Mouse (Mus musculus) right cerebral cortex, postnatal 4 days (tissue): ENCODE measurements around the gene Ccdc88a.
"Not testable (repeated sequence)": the region's sequence is repeated elsewhere in the genome, so short reads cannot be mapped to it uniquely, and the experiment has no call there.

Experiments
- DNase-seq: peaks from one replicate; pipeline ENCODE4 v3.0.0-alpha.2; 2022

Ccdc88a gene

DNA sequence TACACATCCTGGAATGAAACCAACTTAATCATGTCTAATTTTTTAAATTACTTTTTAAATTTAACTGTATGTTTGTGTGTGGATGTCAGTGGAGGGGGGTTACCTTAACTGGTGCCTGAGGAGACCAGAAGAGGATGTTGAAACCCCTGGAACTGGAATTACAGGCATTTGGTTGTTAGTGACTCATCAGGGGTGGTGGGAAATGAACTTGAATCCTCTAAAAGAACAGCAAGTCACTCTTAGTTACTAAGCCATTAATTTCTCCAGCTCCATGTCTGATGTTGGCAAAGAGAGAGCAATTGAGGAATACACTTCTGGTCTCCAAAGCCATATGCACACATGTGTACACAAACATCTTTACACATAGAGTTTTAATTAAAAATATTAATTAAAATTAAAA, 101.2 kb downstream of the Ccdc88a start:
- no peak for DNase-seq

DNA sequence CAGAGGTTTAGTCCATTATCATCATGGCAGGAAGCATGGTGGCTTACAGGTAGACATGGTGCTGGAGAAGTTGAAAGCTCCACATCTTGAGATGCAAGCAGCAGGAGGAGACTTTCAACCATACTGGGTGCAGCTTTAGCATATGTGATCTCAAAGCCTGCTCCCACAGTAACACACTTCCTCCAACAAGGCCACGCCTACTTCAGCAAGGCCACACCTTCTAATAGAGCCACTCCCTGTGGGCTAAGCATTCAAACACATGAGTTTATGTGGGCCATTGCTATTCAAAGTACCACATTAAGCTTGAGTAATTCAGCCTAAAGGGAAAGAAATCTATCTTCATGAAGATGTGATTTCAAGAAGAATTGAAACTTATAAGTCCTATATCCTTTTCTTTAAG, 119.7 kb downstream of the Ccdc88a start:
- no peak for DNase-seq

DNA sequence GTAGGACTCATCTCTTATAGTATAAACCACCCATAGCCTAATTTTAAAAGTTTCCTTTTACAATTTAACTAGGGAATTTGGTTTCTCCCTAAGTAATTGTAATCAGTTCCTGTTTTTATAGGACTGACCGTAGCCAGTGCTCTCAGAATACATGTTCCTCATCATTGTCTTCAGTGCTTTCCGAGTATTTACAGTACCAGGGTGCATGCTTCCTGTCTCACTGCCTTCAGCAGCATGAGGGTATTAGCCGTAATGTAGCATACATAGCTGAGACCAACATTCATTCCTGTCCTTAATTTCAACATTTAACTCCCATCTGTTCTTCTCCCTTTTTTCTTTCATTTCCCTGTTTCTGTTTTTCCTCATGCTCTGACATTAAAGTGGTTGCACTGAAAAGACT, 123.5 kb downstream of the Ccdc88a start:
- DNase-seq, result no peak

DNA sequence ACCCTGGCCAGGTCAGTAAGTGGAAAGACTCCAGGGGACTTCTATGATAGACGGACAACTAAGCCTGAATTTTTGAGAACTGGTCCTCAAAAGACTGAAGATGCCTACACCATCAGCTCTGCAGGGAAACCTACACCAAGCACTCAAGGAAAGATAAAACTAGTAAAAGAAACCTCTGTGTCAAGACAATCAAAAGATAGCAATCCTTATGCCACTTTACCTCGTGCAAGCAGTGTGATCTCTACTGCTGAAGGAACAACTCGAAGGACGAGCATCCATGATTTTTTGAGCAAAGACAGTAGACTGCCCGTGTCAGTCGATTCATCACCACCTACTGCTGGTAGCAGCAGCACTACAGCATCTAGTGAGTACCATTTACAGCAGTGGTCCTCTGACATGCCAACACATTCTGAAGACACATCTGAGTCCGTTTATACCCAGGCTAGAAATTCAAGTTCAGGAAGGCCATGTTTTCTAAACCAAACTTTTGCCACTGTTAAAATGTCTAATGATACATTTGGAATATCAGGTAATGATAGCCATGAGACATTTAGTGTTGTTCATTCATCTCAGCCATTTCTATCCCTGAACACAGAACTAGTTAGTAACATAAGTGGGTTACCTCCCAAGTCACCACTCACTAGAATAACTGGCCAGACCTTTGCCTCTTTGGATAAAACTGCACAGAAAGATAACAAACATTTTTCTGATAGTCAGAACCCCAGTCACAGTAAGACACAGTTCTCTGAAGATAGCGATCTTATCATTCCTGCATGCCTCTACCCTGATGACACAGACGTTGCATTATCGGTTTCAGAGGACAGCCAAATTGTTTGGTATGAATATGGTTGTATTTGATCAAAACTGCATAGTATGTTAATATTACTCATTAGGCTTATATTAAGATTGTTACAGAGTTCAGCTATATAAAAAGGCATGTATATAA, 130.8 kb downstream of the Ccdc88a start:
- no peak for DNase-seq

DNA sequence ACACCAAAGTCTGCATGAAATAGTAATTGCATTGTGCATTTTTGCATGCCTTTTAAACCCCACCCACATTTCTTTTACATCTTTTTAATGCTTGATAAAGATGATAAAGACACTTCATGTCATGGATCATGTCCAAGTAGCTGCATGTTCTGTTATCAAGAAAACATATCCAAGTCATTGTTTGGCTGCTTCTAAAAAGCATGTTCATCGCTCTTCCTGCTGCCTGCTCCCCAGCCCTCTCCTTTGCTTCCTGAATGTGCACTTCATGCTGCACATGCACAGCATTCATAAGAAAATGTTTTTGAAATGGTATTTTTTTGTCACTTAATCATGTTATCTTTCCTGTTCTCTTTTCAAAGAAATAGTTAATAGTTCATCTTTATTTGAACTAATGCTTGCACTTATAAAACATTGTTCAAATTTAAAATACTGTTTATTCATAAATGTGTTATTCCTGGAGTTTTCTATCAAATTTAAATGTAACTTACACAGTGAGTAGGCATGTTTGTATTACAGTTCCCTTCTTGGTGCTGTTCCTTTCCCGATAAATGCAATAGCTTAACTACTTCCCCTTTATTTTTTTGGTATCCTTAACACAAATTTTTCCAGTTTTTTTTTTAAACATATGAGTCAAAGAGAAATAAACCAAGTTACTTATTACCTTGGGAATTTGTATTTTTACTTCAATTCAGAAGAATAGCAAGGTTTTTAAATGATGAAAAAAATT, 131.6 kb downstream of the Ccdc88a start:
- DNase-seq, result no peak

DNA sequence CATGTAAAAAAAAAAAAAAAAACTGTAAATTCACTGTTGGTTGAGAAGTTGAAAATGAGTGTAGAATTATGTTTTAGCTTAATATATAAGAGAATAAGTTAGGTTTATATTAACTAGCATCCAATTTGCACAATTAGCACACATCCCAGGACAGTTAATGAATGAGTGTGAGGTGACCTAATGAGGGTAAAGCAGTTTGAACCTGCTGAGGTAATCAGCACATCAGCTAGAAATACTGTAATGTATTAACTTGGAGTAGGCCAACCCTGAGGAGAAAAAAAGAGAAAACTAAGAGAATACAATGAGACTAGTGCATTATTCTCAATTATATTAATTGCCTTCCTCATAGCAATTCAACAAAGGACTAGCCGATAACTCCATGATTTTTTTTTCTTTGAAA, 136.0 kb downstream of the Ccdc88a start:
- DNase-seq, result no peak

DNA sequence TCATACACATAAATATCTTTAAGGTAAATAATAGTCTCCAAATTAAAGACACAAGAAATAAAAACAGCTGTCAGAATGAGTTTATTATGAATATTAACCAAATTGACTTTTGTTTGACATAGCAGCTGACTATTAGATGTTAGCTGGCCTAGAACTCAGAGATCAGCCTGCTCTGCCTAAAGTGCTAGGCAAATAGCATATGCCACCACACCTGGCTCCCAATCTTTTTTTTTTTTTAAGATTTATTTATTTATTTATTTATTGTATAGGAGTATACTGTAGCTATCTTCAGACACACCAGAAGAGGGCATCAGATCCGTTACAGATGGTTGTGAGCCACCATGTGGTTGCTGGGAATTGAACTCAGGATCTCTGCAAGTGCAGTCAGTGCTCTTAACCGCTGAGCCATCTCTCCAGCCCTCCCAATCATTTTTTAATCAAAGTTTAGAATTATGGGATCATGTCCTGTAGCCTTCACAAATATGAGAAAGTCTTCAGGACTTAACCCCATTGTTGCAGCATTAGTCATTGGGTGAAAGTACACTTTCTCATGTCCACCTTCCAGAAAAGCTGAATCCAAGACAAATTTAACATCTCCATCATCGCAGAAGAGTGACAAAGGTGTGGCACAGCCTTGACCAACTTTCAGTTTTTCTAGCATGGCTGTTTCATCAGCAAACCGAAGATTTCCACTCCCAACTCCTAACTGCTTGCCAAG, 139.5 kb downstream of the Ccdc88a start:
- DNase-seq, result no peak

DNA sequence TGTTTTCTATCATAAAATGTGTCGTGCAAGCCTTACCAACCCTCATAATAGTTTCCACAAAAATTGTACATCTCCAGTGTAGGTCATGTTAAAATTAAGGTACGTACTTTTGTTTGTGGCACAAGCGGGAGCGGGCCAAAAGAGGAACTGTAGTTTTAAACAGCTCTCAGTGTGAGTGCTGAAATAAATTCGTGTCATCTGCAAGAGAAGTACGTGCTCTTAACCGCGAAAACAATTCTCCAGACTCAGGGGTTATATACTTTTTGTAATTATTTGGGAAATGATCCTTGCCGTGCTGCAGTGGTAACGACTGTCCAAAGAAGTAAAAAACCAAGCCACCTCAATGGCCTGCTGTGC, 140.8 kb downstream of the Ccdc88a start:
- no peak for DNase-seq

DNA sequence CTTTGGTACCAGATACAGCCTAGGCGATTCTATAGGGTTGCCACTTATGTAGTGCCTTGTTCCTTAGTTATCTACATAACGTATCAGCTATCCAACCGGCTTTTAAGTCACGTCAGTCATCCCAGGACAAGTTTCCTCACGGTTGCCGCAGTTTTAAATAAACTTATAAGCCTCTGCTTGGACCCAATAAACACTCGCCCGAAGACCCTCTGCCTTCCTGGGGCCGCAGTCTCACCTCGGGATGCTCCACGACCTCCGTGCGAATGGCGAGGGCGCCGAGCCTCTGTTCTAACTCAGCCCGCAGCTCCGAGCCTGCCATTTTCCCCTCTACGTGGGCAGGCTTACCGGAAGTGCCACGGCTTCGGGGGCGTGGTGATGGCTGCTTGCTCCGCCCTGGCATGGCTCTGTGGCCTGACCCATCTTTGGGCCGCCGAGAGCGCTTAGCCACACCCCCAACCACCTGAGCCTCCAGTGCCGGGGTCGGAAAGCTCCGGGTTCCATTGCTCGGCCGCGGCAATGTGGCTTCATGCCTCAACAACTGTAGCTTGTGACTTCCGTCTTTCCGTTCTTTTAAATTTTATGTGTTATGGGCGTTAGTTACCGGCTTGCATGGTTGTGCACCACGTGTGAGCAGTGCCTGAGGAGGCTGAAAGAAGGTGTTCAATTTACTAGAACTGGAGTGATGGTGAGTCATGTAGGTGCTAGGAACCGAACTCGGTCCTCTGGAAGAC, 141.4 kb downstream of the Ccdc88a start, which contains the start of gene Prorsd1:
TSS of gene Prorsd1 (minus strand) at position 352 of the 731 bp plus-strand sequence.
- peak; percentile 77 for DNase-seq

DNA sequence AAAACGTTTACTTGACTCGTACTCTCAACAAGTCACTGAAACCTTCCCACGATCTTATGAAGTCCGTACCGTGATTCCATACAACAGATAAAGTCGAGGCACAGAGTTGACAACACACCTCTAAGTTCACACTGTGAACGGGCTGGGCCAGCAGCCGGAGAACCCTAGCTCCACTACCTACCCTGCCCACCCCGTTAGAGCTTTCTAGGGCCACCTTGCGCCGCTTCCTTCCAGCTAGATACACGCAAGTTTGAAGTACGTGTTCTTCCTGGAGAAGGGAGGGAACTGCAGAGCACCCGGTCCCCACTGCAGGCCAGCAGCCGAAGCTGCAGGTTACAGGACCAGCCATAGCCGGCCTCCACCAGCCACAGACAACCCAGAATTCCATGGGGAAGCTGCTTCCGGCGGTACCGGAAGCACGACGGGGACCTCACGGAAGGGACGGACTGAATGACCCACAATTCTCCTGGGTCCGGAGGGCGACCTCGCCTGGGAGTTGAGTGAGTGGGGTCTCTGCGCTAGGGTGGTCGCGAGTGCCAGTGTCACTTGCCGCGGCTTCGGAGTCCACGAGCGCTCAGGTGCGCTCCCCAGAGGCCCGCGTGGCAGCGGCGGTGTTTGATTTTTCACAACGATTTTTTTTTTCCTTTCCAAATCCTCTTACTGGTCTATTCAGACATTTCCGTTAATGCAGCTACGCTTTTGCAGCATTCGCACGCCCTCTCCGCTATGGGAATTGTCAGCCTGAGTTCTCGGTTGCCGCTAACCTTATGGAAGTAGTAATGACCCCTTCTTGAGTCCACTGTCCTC, 152.7 kb downstream of the Ccdc88a start, which contains the start of gene Mtif2:
TSS of gene Mtif2 (plus strand) at position 421 of the 807 bp plus-strand sequence.
- DNase-seq, result peak; percentile 81

DNA sequence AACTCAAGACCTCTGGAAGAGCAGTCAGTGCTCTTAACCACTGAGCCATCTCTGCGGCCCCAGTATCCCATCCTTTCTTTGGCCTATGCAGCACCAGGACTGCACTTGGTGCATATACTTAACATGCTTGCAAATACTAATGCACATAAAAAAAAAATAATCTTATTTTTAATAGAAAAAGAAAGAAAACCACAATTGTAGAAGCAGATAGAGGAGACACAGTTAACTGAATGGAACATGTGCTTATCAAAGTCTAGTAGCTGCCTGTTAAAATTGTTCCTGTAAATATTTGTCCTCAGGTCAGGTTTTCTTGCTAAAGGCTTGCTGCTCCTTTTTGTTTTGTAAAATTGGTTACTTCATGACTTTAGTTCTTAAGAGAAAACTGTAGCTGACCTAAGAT, 164.7 kb downstream of the Ccdc88a start:
- no peak for DNase-seq

DNA sequence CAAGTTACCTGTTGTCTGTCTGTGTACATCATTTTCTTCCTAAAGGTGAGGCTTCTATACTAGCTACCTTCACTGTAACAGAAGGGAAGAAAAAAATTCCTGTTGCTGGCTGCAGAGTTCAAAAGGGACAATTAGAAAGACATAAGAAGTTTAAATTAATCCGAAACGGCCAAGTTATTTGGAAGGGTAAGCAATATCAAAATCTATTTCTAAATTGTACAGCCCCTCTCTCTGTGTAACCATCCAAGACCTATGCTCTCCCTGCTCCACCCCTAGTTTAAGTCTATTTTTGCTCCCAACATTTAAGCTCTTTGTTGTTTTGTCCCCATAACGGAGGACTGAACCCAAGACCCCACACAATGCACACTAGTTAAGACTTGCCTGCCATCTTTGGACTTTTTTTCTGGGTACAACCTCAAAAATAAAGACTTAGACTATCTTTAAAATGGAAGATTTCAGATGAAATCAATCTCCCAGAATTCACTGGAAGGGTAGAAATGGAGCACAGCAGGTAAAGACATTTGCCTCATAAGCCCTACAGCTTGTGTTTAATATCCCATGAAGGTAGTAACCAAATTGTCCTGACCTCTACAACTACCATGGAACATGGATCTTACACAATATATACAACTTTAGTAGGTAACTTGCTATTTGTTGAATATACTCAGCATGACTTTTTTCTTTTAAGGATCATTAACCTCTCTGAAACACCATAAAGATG, 170.9 kb downstream of the Ccdc88a start:
- no peak for DNase-seq

DNA sequence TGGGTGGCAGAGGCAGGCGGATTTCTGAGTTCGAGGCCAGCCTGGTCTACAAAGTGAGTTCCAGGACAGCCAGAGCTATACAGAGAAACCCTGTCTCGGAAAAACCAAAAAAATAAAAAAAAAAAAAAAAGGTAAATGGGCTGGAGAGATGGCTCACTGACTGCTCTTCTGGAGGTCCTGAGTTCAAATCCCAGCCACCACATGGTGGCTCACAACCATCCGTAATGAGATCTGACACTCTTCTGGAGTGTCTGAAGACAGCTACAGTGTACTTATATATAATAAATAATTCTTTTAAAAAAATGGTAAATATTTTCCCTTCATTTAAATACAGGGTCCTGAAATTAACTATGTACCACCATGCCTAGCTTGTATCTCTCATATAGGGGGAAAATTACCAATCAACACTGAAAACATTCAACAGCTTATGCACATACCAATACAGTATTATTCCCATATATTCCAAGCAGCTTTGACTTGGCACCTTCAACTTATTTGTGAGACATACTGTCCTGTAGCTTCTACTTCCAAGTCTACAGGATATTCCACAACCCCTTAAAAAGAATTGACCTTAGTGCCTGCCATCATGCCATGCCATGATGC, 171.8 kb downstream of the Ccdc88a start:
- DNase-seq, result not testable (repeated sequence)

DNA sequence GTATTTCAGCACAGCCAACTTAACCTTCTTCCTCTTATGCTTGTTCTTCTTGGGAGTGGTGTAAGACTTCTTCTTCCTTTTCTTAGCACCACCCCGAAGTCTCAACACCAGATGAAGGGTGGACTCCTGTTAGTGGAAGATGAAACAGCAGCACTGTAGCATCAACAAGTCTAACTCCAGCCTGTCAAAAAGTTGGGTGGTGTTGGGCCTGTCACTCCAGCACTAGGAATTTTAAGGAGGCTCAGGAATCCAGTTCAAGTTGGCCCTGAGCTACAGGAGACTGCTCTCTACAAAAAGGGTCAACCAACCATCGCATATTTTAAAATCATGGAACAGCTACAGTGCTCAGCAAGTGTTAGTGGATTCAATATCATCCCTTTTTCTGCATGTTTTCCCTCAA, 172.8 kb downstream of the Ccdc88a start:
- not testable (repeated sequence) for DNase-seq

DNA sequence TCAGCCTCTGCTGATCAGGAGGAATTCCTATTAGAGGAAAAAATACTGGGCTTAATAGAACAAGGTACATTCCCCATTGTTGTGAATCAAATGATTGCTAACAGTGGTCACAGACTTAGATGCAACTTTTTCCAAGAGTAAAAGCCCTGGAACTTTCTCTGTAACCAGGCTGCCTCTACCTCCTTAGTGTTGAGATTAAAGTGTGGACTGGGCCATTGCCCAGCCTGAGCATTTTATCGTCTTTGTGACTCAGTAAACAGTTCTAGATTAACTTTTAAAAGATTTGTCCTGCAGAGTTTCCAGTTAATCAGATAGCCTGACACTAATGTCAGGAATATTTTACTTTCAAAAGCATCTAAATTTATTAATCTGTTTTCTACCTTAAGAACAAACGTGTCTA, 173.3 kb downstream of the Ccdc88a start:
- DNase-seq, result no peak

DNA sequence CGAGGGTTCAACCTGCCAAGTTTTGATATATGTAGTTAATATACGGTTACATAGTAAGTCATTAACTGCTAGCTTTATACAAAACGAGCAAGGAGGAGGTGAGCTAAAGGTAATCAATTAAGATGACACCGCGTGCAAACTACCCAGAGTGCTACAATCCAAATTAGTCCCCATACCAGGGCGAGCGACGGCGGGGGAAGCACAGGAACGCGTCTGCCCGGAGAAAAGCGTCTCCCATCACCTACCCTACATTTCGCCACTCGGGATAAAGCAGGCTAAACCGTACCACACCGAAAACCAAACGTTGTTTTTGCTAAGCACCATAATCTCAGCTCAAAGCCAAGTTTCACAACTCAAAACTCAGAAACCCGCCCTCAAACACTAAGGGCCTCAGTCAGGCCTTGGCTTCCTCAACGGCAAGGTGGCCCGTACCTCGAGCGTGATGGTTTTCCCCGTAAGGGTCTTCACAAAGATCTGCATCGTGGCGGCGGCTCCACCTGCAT, 173.8 kb downstream of the Ccdc88a start:
- DNase-seq, result no peak

DNA sequence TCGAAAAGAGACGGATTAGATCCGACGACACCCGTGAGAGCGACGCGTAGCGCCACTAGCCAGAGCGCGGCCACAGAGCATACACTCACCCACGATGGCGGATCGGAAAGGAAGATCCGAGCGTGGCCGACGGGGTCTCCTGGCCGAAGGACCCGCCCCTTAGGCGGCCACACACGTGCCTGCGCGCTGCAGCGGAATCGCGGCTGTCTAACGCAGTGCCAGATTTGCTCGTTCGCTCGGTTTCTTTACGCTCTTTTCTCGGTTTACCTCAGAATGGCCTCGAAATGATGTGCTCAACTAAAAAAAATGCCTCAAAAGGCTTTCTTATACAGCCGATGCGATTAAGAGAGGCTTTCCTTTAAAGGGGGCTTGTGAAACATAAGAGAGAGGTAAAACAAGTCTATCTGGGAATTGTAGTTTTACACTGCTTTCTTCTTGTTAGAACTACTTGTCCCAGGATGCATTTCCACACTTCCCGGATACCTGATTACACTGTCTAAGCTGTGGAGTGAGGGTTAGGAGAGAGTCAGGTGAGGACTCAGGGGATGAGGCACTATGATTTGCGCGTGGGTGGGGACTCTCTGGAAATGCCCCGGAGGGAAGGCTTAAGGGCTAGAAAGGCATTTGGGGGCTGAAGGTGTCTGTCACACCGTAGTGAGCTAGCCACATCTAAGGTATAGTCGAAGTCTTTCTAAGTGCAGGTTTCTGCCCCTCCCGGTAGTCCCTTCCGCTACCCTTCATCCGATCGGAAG, 174.5 kb downstream of the Ccdc88a start, which contains the start of the genes Clhc1 and Rps27a:
TSS of gene Clhc1 (plus strand) at position 199 of the 752 bp plus-strand sequence.
TSS of gene Rps27a (minus strand) at position 358 of the 752 bp plus-strand sequence.
- peak; percentile 89 for DNase-seq

DNA sequence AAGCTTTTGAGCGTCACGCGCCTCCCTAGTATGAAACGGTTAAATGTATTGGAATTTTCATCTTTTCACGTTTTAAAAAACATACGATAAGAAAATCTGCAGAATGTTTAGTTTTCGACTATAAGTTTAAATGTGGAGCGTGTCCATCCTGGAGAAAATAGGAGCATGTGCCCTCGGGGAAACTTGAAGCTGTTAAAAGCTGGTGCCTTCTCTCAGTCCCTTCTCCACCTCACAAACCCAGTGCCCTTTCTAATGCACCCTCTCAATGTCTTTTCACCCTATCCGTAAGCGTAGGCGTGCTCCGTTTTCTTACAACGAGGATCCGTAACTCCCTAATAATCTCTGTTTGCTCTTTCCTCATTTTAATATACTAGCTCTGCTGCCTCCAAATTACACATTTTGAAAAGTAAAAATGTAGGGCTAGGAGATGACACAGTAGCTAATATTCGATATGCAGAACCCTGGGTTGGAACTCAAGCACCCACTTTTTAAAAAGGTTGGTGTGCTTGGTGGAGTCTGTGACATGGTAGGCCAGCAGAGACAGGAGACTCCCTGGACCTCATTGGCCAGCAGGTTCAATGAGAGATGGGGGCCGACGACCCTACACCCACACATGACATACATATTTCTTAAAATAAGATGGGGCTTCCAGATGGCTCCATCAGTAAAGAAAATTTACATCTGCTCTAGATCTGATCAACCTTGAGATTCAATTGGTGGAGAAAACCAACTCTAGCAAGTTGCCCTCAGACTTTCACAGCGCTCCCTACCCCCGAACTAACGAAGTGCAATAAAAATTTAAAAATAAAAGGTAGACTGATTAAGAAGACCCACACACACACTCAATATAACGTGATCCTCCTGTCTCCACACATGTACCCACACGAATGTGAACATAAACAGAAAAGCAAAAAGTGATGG, 175.3 kb downstream of the Ccdc88a start:
- no peak for DNase-seq
